Mouse (Mus musculus) kidney, adult 2 months (tissue): ENCODE data around the gene Rabif. TPM values are rescaled to one million over a fixed set of nuclear protein-coding genes. Genes with fewer than 3 reads are reported as not detected.
"Not testable (repeated sequence)": the region's sequence is repeated elsewhere in the genome, so short reads cannot be mapped to it uniquely, and the experiment has no call there.

Source experiments
- DNase-seq: peaks from one replicate; pipeline ENCODE4 v3.0.0; 2021
- H3K27ac ChIP-seq: fragments of 200-500 bp; 2 replicates; pipeline ENCODE4 v1.5.1; 2012; ENCODE audit warnings: low read depth, low read length, control low read depth, inconsistent platforms; ENCODE audit not compliant: insufficient read depth
- H3K27me3 ChIP-seq: fragments of 200-500 bp; replicated peaks from 2 replicates; pipeline ENCODE4 v1.6.1; 2012; ENCODE audit warnings: mild to moderate bottlenecking, moderate library complexity, low read length, inconsistent platforms; ENCODE audit not compliant: control insufficient read depth, insufficient read depth
- H3K36me3 ChIP-seq: fragments of 200-500 bp; 2 replicates; pipeline ENCODE4 v1.6.1; 2012; ENCODE audit warnings: mild to moderate bottlenecking, moderate library complexity, low read length, inconsistent platforms; ENCODE audit not compliant: control insufficient read depth, insufficient read depth
- H3K4me1 ChIP-seq: fragments of 200-500 bp; 2 replicates; pipeline ENCODE4 v1.6.1; 2011; ENCODE audit warnings: low read length; ENCODE audit not compliant: control insufficient read depth, insufficient read depth
- H3K4me3 ChIP-seq: fragments of 200-500 bp; 2 replicates; pipeline ENCODE4 v1.5.1; 2011; ENCODE audit warnings: mild to moderate bottlenecking, low read depth, low read length, control low read depth; ENCODE audit not compliant: insufficient read depth
- CTCF ChIP-seq: fragments of 200-500 bp; conservative IDR thresholded peaks from 2 replicates; pipeline ENCODE4 v1.5.1; 2011; ENCODE audit warnings: low read depth, mild to moderate bottlenecking, control low read depth, low read length, moderate library complexity, mixed read lengths; ENCODE audit not compliant: insufficient read depth, insufficient read length
- POLR2A ChIP-seq: fragments of 200-500 bp; IDR thresholded peaks from one replicate; pipeline ENCODE4 v1.6.1; 2011; ENCODE audit warnings: low read depth, low read length, control low read depth
- WGBS: fragments of 180-500 bp; shearing (Covaris S2); methylation state at CpG from one replicate; pipeline ENCODE4 v1.1.7; 2018; 5-methylcytosine and 5-hydroxymethylcytosine counted together
- polyA plus RNA-seq: library from polyadenylated mRNA; depleted of rRNA; stranded (reverse); fragments of >200 nt; gene quantifications from 2 replicates; pipeline ENCODE4 v1.2.3, GENCODE M21; 2012

Rabif gene
- polyA plus RNA-seq, 1 experiment = 17.9 TPM

GRCm38 (mm10) chr1:134520001-134520721 lies 25.7 kb downstream of the Rabif start:
- no peak for TF ChIP-seq CTCF
- TF ChIP-seq POLR2A = no peak
- no peak overlapping the region for H3K4me3 ChIP-seq
- H3K36me3 ChIP-seq = no peaks in the 10 kb centered on the region
- H3K4me1 ChIP-seq = no peaks in the 10 kb centered on the region
- DNase-seq = no peak
- no peaks in the 10 kb centered on the region for H3K27me3 ChIP-seq
- WGBS = 79% methylated on average over 8 of the region's 8 CpGs
- no peak overlapping the region for H3K27ac ChIP-seq

GRCm38 (mm10) chr1:134521163-134521562 lies 26.7 kb downstream of the Rabif start:
- Histone ChIP-seq H3K4me1 (no peaks in the 10 kb centered on the region), H3K4me3 (no peak overlapping the region), H3K27ac (no peak overlapping the region), H3K36me3 (no peaks in the 10 kb centered on the region), H3K27me3 (no peaks in the 10 kb centered on the region)
- 87% methylated on average over 7 of the region's 7 CpGs for WGBS
- no peak for TF ChIP-seq POLR2A
- no peak for TF ChIP-seq CTCF
- DNase-seq = no peak

DNA sequence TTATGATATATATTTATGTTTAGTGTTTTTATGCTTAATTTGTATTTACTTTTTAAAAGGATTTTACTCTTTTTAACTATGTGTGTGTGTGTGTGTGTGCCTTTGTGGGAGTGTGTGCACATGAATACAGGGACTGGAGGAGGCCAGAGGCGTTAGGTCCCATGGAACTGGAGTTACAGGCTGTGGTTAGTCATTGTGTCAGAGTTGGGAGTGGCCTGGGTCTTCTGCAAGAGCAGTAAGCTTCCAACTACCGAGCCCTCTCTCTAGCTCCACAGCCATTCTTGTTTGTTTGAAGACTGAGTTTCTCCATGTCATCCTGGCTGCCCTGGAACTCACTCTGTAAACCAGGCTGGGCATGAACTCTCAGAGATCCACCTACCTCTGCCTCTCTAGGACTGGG lies 27.9 kb downstream of the Rabif start:
- 59% methylated on average over 2 of the region's 2 CpGs for WGBS
- no peak for DNase-seq
- no peaks in the 10 kb centered on the region for H3K36me3 ChIP-seq
- H3K4me1 ChIP-seq = no peaks in the 10 kb centered on the region
- H3K27ac ChIP-seq = no peak overlapping the region
- H3K4me3 ChIP-seq = no peak overlapping the region
- no peak for TF ChIP-seq POLR2A
- no peak for TF ChIP-seq CTCF
- no peaks in the 10 kb centered on the region for H3K27me3 ChIP-seq

GRCm38 (mm10) chr1:134524424-134524823 lies 30.0 kb downstream of the Rabif start:
- H3K36me3 ChIP-seq = no peaks in the 10 kb centered on the region
- WGBS = 72% methylated on average over 5 of the region's 5 CpGs
- H3K4me3 ChIP-seq = no peak overlapping the region
- peak; percentile 17 for DNase-seq
- H3K4me1 ChIP-seq = no peaks in the 10 kb centered on the region
- TF ChIP-seq POLR2A (no peak), CTCF (peak; percentile 45)
- H3K27me3 ChIP-seq = no peaks in the 10 kb centered on the region
- no peak overlapping the region for H3K27ac ChIP-seq

DNA sequence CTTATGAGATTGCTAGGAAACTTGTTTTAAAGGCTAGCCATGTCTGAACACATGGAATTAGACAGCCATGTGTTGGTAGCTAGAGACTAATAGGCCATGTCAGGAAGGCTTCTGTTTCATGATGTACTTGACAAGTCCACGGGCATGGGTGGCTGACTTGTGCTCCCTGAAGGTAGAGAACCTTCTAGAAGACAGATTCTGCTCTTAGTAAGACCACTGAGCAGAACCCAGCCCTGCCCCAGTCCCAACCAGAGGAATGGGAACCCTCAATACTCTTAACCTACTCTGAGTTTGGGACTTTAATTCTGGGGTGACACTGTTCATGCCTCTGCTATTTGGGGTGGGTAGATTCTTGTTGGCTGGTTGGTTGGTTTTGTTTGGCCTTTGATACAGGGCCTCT lies 30.6 kb downstream of the Rabif start:
- DNase-seq = no peak
- Histone ChIP-seq H3K36me3 (no peaks in the 10 kb centered on the region), H3K27ac (no peak overlapping the region), H3K4me1 (no peaks in the 10 kb centered on the region), H3K4me3 (no peak overlapping the region), H3K27me3 (no peaks in the 10 kb centered on the region)
- WGBS = 86% methylated on average over 1 of the region's 1 CpGs
- TF ChIP-seq CTCF (no peak), POLR2A (no peak)

DNA sequence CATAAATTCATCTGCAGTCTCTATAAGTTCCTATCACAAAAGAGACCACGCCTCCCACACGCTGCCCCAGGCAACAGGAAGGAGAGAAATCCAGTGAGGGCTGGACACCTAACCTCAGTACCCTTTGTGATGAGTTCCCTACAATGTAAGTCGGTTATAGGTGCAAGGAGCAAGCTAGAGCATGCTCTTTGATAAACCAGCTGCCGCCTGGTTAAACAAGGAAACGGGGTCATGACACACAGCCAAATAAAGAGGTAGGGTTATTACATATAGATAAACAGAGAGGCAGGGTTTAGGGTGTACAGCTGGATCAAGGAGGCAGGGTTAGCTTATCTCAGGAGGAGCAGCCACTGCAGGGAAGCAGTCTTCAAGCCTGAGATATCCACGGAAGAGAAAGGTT lies 32.3 kb downstream of the Rabif start:
- Histone ChIP-seq H3K27me3 (no peaks in the 10 kb centered on the region), H3K4me1 (no peaks in the 10 kb centered on the region), H3K27ac (no peak overlapping the region), H3K36me3 (no peaks in the 10 kb centered on the region), H3K4me3 (no peak overlapping the region)
- 80% methylated on average over 6 of the region's 6 CpGs for WGBS
- TF ChIP-seq CTCF = no peak
- TF ChIP-seq POLR2A = no peak
- DNase-seq = no peak

GRCm38 (mm10) chr1:134530618-134531017 lies 36.2 kb downstream of the Rabif start:
- 91% methylated on average over 6 of the region's 6 CpGs for WGBS
- H3K27ac ChIP-seq = no peak overlapping the region
- TF ChIP-seq POLR2A (no peak), CTCF (no peak)
- no peaks in the 10 kb centered on the region for H3K36me3 ChIP-seq
- no peak for DNase-seq
- no peaks in the 10 kb centered on the region for H3K27me3 ChIP-seq
- H3K4me1 ChIP-seq = no peaks in the 10 kb centered on the region
- H3K4me3 ChIP-seq = no peak overlapping the region

DNA sequence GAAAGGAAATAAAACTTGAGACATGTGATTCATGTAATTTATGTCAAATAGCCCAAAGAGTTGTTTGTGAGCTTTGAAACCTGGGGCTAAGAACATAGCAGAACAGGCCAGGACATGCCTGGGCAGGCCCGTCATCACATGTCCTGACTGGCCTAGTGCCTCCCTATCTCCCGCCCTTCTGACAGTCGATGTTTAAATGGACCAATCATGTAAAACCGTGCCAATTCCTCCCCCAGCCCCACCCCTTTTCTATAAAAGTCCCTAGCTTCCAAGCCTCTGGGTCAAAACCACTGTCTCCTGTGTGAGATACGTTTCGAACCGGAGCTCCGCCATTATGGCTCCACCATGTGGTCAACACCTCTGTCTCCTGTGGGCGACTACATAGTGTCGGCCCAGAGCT lies 39.3 kb downstream of the Rabif start:
- H3K36me3 ChIP-seq, H3K4me1 ChIP-seq, H3K4me3 ChIP-seq, H3K27me3 ChIP-seq, H3K27ac ChIP-seq, DNase-seq: not testable (repeated sequence)
- 93% methylated on average over 10 of the region's 10 CpGs for WGBS
